Comparison of ENCODE assay signal across 15 mouse cellular contexts in the genomic region with DNA sequence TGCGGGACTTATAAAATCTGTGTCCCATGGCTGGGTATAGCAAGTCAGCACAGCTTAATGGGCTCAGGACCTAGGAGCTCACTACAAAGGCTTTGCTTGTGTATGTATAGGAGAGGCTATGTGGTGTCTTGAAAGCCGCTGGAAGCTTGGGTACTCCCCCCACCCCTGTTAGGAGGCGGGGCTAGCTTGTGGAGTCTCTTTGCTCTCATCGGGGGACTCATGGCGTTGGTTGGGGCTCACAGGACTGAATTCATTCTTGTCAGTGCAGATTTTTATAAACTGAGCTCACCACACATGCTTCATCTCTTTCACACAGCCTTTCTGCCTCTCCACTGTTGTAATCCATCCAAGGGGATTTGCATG.
DNase-seq lines count a peak whose midpoint lies in the region; ATAC-seq and TF ChIP-seq lines count a peak whose summit lies in the region.
"Had no signal": no experiment of that assay in that cellular context is flagged by ENCODE, and none has a peak within 500 bp of the region (broad histone marks: within the 10 kb centered on the region; RNA-seq: fewer than 3 reads in every experiment).

No protein-coding gene starts in this region.

- 76% methylated on average over 5 of the region's 5 CpGs for WGBS in limb, embryonic 12.5 days
- 73% methylated on average over 5 of the region's 5 CpGs for WGBS in limb, embryonic 10.5 days
- 66% methylated on average over 5 of the region's 5 CpGs for WGBS in limb, embryonic 15.5 days

- H3K27me3 ChIP-seq in limb, embryonic 12.5 days = no peaks in the 10 kb centered on the region
- no peaks in the 10 kb centered on the region for H3K27me3 ChIP-seq in limb, embryonic 10.5 days (ENCODE audit: low read depth, poor library complexity, severe bottlenecking)
- no peaks in the 10 kb centered on the region for H3K27me3 ChIP-seq in limb, embryonic 15.5 days
- H3K27me3 ChIP-seq: hindbrain, embryonic 15.5 days; intestine, embryonic 15.5 days; liver, embryonic 13.5 days had no signal

- no peak overlapping the region for H3K4me2 ChIP-seq in limb, embryonic 12.5 days
- H3K4me2 ChIP-seq in limb, embryonic 15.5 days = no peak overlapping the region
- H3K4me2 ChIP-seq: hindbrain, embryonic 15.5 days; intestine, embryonic 15.5 days; liver, embryonic 13.5 days; midbrain, embryonic 11.5 days had no signal

- peak overlapping the region; percentile 33; the same call in 1 of the 2 replicates for H3K4me3 ChIP-seq in gastrocnemius, adult 2 months
- H3K4me3 ChIP-seq in limb, embryonic 12.5 days (replicated peaks) = no peak overlapping the region
- H3K4me3 ChIP-seq in limb, embryonic 10.5 days = no peak overlapping the region
- H3K4me3 ChIP-seq in limb, embryonic 15.5 days = no peak overlapping the region
- H3K4me3 ChIP-seq: hindbrain, embryonic 15.5 days; intestine, embryonic 15.5 days; left cerebral cortex, adult 2 months; liver, embryonic 13.5 days had no signal

- no peaks in the 10 kb centered on the region for H3K9me3 ChIP-seq in limb, embryonic 12.5 days
- no peaks in the 10 kb centered on the region for H3K9me3 ChIP-seq in limb, embryonic 10.5 days (replicated peaks)
- H3K9me3 ChIP-seq in limb, embryonic 15.5 days = no peaks in the 10 kb centered on the region
- H3K9me3 ChIP-seq: hindbrain, embryonic 15.5 days; intestine, embryonic 15.5 days; liver, embryonic 13.5 days had no signal

- H3K27ac ChIP-seq in gastrocnemius, adult 2 months = peak overlapping the region; percentile 83
- no peak overlapping the region for H3K27ac ChIP-seq in limb, embryonic 12.5 days
- H3K27ac ChIP-seq in limb, embryonic 10.5 days = no peak overlapping the region
- 0 out of 2 replicates have a peak overlapping the region, but pooled peaks have one; percentile 52 for H3K27ac ChIP-seq in limb, embryonic 15.5 days
- H3K27ac ChIP-seq: hindbrain, embryonic 15.5 days; intestine, embryonic 15.5 days; left cerebral cortex, adult 2 months; liver, embryonic 13.5 days had no signal

- H3K36me3 ChIP-seq in limb, embryonic 12.5 days = no peaks in the 10 kb centered on the region
- no peaks in the 10 kb centered on the region for H3K36me3 ChIP-seq in limb, embryonic 10.5 days
- no peaks in the 10 kb centered on the region for H3K36me3 ChIP-seq in limb, embryonic 15.5 days
- H3K36me3 ChIP-seq: hindbrain, embryonic 15.5 days; intestine, embryonic 15.5 days; liver, embryonic 13.5 days had no signal

- ATAC-seq in limb, embryonic 12.5 days (ENCODE audit: insufficient number of reproducible peaks, insufficient read depth, low FRiP score, low TSS enrichment, low read depth) = 0 out of 2 replicates have a peak, but pooled peaks have one; percentile 47
- ATAC-seq in limb, embryonic 15.5 days (ENCODE audit: insufficient number of reproducible peaks, low FRiP score, low TSS enrichment, low read depth) = no peak

- no peak for TF ChIP-seq CTCF in gastrocnemius, adult 2 months (IDR thresholded peaks at IDR 0.05)

- no peak for DNase-seq in gastrocnemius, adult 2 months
- DNase-seq in gastrocnemius, postnatal 10 days = no peak
- no peak for DNase-seq in limb, embryonic 10.5 days (ENCODE audit: low spot score)
- peak; percentile 66 for DNase-seq in Muller cell, postnatal 12 days (ENCODE audit: inconsistent ontology term)
- DNase-seq in left cerebral cortex, postnatal 14 days (ENCODE audit: low spot score in 2 of 2) = no peak
- DNase-seq: cerebellum, adult 8-10 months; layer of hippocampus, adult 9-11 months; liver, embryonic 13.5 days; thymus, postnatal 36 days had no signal

- peaks cover 8% of the 10 kb centered on the region for H3K4me1 ChIP-seq in limb, embryonic 12.5 days (replicated peaks)
- H3K4me1 ChIP-seq in limb, embryonic 10.5 days = peaks cover 6% of the 10 kb centered on the region
- H3K4me1 ChIP-seq in limb, embryonic 15.5 days = peaks cover 31% of the 10 kb centered on the region
- H3K4me1 ChIP-seq: intestine, embryonic 15.5 days; liver, embryonic 13.5 days had no signal

- H3K9ac ChIP-seq in limb, embryonic 12.5 days (replicated peaks) = no peak overlapping the region
- H3K9ac ChIP-seq in limb, embryonic 15.5 days = no peak overlapping the region
- H3K9ac ChIP-seq: hindbrain, embryonic 15.5 days; intestine, embryonic 15.5 days; liver, embryonic 13.5 days had no signal

- intact Hi-C loops in gastrocnemius, adult 2 months (cut with DNase I) = loop anchor here (5.0 kb wide), 1 partner anchor 33 kb away; no protein-coding TSS in a partner anchor
- intact Hi-C loops in left cerebral cortex, postnatal 14 days (cut with DNase I) = no loop called here

Comparison
In these comparisons a context has a peak if more than half of its experiments do, and no peak if none do; other contexts are left out.
1. H3K27ac ChIP-seq: peak in gastrocnemius, adult 2 months (single experiment) and limb, embryonic 15.5 days (single experiment); none in limb, embryonic 12.5 days (single experiment) and limb, embryonic 10.5 days (single experiment).